Mouse (Mus musculus) urinary bladder, postnatal 10 days (tissue): ENCODE measurements at regions not wholly inside any gene's neighbourhood (a gene's known extent, or its start where the extent isn't known, plus 50 kb on each side); places are given as distances from the start of the nearest gene placed in this dataset.
A peak's percentile ranks its signal among the peaks of the same experiment; 100 is the strongest.

Experiments
- DNase-seq: peaks from one replicate; pipeline ENCODE4 v3.0.0; 2022; ENCODE audit warnings: low spot score

DNA sequence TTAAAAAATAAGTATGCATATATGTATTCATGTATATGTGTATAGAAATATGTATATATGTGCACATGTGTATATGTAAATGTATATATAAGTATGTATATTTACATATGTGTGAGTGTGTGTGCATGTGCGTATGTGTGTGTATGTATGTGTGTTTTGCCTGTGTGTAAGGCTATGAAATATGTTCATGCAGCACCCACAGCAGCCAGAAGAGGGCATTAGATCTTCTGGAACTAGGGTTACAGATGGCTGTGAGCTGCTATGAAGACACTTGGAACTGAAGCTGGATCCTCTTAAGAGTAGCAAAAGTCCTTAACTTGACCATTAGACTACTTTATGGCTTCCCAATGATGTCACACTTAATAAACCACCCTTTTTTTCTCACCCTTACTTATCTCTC, 166.2 kb upstream of the Nampt start:
- DNase-seq, result no peak

- DNase-seq, result no peak
Observed at GRCm38 (mm10) chr12:32656194-32656593, 163.2 kb upstream of the Nampt start.

GRCm38 (mm10) chr12:32661782-32662413, 157.4 kb upstream of the Nampt start:
- no peak for DNase-seq

DNA sequence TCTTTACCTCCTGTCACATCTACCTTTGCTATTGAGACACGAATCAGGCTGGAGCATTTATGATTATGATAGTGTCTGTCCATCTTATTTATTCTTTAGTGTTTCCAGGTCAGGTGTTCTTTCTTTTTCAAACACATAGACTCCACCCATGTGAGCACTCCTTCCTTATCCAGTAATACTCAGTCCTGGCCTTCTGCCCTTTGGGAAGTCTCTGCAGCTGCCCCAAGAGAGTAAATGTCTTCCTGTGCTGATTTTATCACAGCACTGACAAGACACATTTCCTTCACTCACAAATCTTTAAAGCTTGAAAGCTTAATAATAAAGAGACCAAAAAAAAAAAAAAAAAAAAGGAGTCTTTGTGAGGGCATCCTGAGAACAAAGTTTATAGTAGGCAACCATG, 153.3 kb upstream of the Nampt start:
- no peak for DNase-seq

- DNase-seq, result no peak
Observed at GRCm38 (mm10) chr12:32677908-32678307, 141.4 kb upstream of the Nampt start.

DNA sequence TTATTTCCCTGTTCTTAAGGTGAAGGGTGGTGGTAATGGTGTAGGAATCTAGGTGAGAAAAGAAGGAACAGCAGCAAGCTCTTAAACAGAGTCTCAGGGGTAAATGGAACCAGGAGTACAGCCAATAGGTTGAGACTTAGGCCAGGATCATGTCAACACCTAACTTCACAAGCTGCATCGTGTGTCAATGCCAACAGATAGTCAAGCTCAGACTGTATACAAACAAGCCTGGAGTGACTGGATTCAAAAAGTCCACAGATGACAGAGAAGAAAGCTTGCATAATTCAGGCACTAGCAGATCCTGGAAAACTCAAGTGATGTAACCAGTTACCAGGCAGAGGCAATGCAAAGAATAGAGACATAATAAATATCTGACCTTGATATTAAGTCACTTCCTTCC, 140.6 kb upstream of the Nampt start:
- no peak for DNase-seq

GRCm38 (mm10) chr12:32681910-32682309, 137.4 kb upstream of the Nampt start:
- no peak for DNase-seq

DNA sequence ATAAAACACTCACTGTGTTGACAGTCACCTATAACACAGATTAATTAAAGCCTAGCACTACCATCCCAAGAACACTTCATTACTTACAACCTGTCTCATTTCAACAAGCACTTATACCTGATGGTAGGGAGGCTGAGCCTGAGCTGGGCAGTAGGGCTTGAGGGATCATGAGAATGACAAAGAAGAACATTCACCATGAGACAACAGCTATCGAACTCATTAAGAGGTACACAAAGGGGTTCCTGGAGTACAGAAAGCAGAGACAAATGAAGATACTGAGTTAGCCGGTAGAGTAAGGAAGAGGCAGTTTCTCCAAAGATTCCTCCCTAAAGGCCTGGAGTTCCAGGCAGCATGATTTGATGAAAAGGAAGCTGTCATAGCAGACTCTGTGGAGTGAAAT, 136.0 kb upstream of the Nampt start:
- DNase-seq, result no peak

GRCm38 (mm10) chr12:32685788-32686385, 133.5 kb upstream of the Nampt start:
- DNase-seq, result no peak

DNA sequence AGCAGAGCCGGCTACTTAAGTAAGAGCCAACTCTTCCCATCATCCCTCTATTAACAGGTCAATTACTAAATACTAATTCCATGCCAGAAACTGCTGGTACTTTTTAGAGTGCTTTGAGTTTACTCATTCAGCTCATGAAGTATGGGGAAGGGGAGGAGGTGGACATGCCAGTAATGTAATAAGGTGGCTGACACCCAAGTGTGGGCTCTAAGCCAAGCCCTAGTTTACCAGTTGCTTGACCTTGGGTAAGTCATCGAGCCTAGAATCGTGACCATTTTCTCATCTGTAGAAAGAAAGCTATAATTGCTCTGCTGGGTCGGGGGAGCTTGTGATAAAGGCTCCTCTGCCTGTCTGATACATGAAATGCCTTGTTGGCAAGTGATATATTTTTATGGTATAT, 130.0 kb upstream of the Nampt start:
- no peak for DNase-seq

- no peak for DNase-seq
Observed at GRCm38 (mm10) chr12:32690096-32690495, 129.2 kb upstream of the Nampt start.

GRCm38 (mm10) chr12:32692081-32692819, 127.1 kb upstream of the Nampt start:
- no peak for DNase-seq

DNA sequence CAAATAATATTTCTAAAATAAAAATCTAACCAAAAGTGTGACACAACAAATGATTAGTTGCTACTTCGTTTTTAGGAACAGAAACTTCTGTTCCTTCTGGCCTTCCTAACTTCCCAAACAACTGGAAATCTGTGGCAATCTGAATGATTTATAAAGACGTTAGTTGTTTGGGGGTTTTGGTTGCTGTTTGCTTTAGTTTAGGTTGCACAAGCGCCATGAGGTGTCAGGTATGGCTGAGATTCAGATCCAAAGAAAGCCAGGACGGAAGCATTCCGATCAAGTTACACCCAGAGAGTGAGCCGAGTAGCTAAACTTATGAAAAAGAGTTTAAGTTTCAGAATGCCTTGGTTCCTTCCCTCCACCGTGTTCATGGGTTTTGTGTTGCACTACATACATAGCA, 126.4 kb upstream of the Nampt start:
- DNase-seq, result no peak

DNA sequence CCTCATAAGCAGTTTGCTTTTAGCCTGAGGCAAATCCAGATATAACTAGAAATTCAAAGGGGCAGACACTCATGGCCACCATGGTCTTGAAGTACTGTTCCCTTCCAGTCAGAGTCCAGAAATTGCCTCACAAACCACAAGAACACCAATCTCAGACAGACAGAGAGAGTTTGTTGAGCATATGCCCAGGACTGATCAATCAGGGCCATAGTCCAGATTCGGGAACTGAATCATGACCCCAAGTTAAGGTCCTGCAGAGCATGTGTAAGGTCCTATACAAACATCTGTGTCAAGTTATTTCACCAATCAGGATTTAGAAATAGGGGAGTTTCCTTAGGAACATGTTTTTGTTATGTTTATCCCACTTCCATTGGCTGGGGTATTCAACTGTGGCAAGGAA, 125.7 kb upstream of the Nampt start:
- no peak for DNase-seq

- DNase-seq, result no peak
Observed at GRCm38 (mm10) chr12:32696832-32697231, 122.5 kb upstream of the Nampt start.

DNA sequence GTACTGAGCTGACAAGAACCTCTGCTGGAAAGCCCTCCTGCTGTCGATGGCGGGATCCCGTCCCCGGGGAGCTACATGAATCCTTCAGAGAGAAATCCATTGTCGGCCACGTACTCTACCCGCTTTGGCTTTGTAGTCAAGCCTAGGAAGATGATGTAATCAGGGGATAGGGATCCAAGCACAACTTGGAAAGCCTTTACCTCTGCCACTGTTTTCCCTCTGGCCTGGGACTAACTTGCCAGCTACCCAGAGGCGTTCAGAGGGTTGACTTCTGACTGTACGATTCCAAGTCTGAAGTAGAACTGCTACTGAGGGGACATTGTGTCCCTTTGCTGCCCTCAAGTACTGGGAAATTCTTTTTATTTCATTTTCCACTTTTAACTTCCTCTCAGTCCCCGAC, 110.2 kb upstream of the Nampt start:
- no peak for DNase-seq

- peak; percentile 27 for DNase-seq
Observed at GRCm38 (mm10) chr12:32717129-32717921, 102.0 kb upstream of the Nampt start.

GRCm38 (mm10) chr12:32719203-32719602, 100.1 kb upstream of the Nampt start:
- no peak for DNase-seq

DNA sequence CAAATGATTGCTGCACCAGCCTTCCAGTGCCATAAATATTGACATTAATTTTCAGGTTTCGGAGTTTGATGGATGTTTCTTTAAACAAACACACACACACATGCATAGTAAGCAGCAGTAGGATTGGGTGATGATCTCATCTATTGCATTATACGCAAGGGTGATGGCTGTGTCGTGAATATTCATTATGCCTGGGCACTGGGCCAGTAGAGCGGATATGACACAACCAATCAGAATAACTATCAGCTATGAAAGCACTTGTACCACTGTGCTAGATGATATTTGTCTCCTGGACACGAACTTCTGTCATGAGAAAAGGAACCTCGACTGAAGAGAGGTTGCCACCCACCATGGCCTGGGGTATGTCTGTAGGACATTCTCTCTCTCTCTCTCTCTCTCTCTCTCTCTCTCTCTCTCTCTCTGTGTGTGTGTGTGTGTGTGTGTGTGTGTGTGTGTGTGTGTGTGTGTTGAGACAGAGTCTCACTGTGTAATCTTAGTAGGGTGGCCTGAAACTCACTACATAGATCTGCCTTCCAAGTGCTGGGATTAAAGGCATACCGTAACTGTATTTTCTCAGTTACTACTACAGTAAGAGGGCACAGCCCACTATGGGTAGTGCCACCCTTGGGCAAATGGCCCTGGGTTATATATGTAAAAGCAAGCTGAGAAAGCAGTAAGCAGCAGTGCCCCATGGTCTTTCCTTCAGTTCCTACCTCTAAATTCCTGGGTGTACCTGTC, 94.7 kb upstream of the Nampt start:
- no peak for DNase-seq

GRCm38 (mm10) chr12:32727539-32727938, 91.8 kb upstream of the Nampt start:
- no peak for DNase-seq

GRCm38 (mm10) chr12:32728425-32728824, 90.9 kb upstream of the Nampt start:
- no peak for DNase-seq

DNA sequence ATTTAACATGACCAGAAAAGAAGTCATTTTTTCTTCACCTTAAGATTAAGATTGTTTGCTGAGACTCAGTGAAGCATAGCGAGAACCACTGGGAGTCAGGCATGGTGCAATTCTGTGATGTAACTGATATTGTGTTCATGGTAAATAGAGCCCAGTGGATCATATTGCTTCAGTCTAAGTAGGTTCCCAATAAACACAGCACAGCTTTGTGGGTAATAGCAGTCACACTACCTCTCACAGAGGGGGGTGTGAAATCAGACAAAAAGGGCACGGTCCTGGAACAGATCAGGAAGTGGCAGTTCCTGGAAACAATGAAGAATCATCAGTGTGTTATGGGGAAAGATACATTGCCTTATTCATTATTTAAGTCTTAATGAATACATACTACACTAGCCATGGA, 84.1 kb upstream of the Nampt start:
- no peak for DNase-seq
